Mouse (Mus musculus): ENCODE data around the gene Fam173b. TPM values are rescaled to one million over a fixed set of nuclear protein-coding genes. Genes with fewer than 3 reads are reported as not detected.

The Fam173b gene
- polyA plus RNA-seq, 1 experiment from 2014 or later, result 9.7 TPM

DNA sequence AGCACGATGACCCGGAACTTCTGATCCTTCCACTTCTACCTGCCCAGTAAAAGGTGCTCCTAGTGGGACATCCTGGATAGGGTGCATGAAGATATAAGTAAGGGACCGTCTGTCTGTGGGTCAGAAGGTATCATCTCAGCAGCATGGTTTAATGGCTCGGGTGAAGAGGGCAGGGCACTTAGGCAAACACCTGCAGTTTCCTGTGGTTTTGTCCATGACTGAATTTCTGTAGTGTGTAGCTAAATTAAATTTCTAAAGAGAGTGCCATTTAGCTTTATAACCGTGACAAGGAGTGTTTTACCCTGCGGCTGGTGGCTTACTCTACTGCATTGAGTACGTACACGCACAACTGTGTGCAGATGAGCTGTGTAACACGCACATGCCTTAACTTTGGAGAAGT is 15.6 kb downstream of the Fam173b start:
- ATAC-seq (ENCODE audit: low FRiP score, low read depth), result no peak
- H3K27ac ChIP-seq (replicated peaks), result no peak overlapping the region
- H3K4me1 ChIP-seq (replicated peaks), result no peaks in the 10 kb centered on the region
- H3K4me3 ChIP-seq, result no peak overlapping the region
- peaks cover 12% of the 10 kb centered on the region; the same call in 1 of the 2 replicates for H3K36me3 ChIP-seq
- H3K9me3 ChIP-seq, result no peaks in the 10 kb centered on the region
- no peaks in the 10 kb centered on the region for H3K27me3 ChIP-seq
- H3K9ac ChIP-seq, result no peak overlapping the region
- 90% methylated on average over 9 of the region's 9 CpGs for WGBS
- no peak overlapping the region for H3K4me2 ChIP-seq

DNA sequence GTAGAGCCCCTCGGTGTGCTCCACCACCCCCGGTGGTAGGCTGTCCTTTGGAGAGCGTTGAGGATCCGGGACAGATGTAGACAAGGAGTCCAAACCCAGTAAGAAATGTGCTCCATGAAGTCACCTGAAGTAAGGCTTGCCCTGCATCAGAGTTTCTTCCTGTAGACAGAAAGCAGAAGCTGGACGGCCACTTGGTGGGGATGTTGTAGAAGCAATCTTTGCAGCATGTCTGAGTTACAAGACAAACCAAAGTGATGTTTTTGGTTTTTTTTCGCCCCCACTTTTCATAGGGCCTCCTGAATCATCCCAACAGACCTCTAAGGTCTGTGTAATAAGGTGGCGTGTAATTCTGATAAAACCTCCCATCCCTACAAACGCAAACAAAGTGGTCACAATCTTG is 17.9 kb downstream of the Fam173b start:
- Histone ChIP-seq H3K9ac (no peak overlapping the region), H3K9me3 (no peaks in the 10 kb centered on the region), H3K27ac (replicated peaks) (no peak overlapping the region), H3K4me2 (no peak overlapping the region), H3K4me3 (no peak overlapping the region), H3K4me1 (replicated peaks) (no peaks in the 10 kb centered on the region), H3K36me3 (peaks cover 12% of the 10 kb centered on the region; the same call in 1 of the 2 replicates), H3K27me3 (no peaks in the 10 kb centered on the region)
- no peak for ATAC-seq (ENCODE audit: low FRiP score, low read depth)
- 94% methylated on average over 8 of the region's 8 CpGs for WGBS

DNA sequence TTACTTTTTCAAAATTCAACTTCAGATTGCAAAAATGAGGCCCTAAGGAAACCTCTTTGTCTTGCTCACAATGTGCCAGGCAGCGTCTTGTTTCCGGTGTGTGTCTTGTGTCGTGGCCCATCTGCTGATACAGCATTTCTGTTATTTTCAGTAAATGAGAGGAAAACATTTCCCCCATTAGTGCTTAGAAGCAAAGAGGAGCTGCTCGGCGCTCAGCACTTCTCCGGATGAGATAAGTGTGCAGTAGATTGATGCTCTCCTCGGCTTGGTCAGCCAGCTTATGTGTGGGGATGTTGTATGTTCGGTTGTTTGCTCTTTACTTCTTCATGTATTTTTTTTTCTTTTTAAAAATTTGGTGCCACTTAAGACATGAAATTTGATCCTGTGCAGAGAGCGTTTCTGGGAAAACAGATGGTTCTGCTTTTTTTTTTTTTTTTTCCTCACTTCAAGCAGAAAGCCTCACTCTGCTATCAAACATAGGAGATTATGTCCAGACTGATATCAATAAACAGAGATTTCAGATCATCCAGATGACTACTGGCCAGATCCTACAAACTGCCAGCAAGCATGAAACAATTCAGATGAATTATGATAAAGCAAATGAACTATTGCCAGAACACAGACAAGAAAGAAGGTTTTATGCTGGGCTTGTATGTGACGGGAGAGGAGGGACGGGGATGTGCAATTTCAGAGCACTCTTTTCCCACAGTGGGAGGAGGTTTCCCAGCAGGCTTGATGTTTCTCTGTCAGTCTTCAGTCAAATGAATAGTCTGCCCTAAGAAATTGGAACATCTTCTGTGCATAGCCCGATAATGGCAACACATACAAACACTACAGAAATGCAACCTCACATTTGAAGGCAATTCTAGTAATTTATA is 25.9 kb downstream of the Fam173b start:
- Histone ChIP-seq H3K9ac (no peak overlapping the region), H3K27ac (replicated peaks) (peak overlapping the region; percentile 40; the same call in 1 of the 2 replicates), H3K4me3 (no peak overlapping the region), H3K9me3 (no peaks in the 10 kb centered on the region), H3K27me3 (no peaks in the 10 kb centered on the region), H3K4me2 (0 out of 2 replicates have a peak overlapping the region, but pooled peaks have one; percentile 1), H3K36me3 (no peaks in the 10 kb centered on the region), H3K4me1 (replicated peaks) (peaks cover 14% of the 10 kb centered on the region; the same call in 1 of the 2 replicates)
- WGBS, result 37% methylated on average over 12 of the region's 12 CpGs
- ATAC-seq (ENCODE audit: low FRiP score, low read depth), result no peak

DNA sequence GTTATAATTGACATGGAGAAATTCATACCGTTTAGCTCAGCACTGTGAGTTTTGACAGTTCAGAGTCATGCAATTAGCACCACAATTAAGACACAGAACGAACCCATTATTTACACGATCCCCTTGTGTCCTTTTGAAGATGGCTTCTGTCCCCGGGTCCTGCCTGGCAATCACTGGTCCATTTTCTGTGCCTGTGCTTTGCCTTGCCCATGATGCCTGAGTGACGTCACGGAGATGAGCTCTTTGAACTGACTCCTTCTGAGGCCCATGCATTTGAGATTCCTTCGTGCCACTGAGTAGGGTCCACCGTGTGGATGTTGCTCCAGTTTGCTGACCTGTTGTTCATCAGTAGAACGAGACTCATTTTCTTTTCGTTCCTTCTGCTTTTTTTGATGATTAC is 26.5 kb downstream of the Fam173b start:
- WGBS, result 51% methylated on average over 10 of the region's 10 CpGs
- ATAC-seq (ENCODE audit: low FRiP score, low read depth), result no peak
- Histone ChIP-seq H3K4me1 (replicated peaks) (peaks cover 14% of the 10 kb centered on the region; the same call in 1 of the 2 replicates), H3K27me3 (no peaks in the 10 kb centered on the region), H3K9ac (no peak overlapping the region), H3K9me3 (no peaks in the 10 kb centered on the region), H3K4me3 (no peak overlapping the region), H3K36me3 (no peaks in the 10 kb centered on the region), H3K4me2 (no peak overlapping the region), H3K27ac (replicated peaks) (no peak overlapping the region)

DNA sequence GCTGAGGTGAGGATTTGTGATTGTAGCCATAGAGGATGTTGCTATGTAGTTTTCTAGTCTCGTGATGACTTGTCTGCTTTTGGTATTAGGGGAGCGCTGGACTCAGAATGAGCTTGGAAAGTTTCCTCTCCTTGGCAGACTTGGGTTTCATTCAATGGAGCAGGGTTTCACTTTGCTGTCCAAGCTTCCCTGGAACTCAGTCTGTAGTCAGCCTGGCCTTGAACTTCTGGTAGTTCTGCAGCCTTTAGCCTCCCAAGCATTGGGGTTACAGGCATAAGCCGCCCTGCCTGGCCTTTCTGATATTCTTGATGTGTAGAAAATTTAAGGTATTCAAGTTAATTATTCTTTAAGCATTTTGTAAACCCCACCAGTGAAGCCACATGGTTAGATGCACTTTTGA is 27.9 kb downstream of the Fam173b start:
- Histone ChIP-seq H3K9me3 (no peaks in the 10 kb centered on the region), H3K27me3 (no peaks in the 10 kb centered on the region), H3K9ac (no peak overlapping the region), H3K4me2 (no peak overlapping the region), H3K4me3 (no peak overlapping the region), H3K4me1 (replicated peaks) (peaks cover 14% of the 10 kb centered on the region; the same call in 1 of the 2 replicates), H3K36me3 (no peaks in the 10 kb centered on the region), H3K27ac (replicated peaks) (no peak overlapping the region)
- WGBS, result 94% methylated on average over 3 of the region's 3 CpGs
- no peak for ATAC-seq (ENCODE audit: low FRiP score, low read depth)

DNA sequence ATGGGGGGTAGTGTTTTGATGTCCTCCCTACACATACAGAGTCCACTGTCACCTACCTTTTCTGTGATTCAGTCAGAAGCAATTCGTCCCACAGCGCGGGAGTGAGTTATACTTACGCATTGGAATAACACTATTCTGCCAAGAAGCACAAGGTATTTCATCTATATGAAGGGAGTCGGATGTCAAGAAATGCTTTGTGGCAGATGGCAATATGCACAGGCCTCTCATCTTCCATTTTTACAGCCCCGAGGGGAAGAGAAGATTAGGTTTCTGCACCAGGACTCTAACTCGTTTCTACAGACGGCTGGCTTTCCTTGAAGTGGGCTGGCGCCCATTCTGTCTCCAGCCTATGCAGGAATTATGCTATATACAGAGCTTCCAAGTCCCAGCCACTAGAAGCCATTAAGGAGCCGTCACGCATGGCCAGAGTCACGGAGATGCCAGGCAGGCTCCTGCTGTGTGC is 29.8 kb downstream of the Fam173b start:
- no peak overlapping the region for H3K4me2 ChIP-seq
- H3K9me3 ChIP-seq, result no peaks in the 10 kb centered on the region
- no peaks in the 10 kb centered on the region for H3K36me3 ChIP-seq
- H3K9ac ChIP-seq, result no peak overlapping the region
- 62% methylated on average over 12 of the region's 12 CpGs for WGBS
- ATAC-seq (ENCODE audit: low FRiP score, low read depth), result no peak
- 0 out of 2 replicates have a peak overlapping the region, but pooled peaks have one; percentile 25 for H3K27ac ChIP-seq (replicated peaks)
- peaks cover 14% of the 10 kb centered on the region; the same call in 1 of the 2 replicates for H3K4me1 ChIP-seq (replicated peaks)
- H3K4me3 ChIP-seq, result no peak overlapping the region
- no peaks in the 10 kb centered on the region for H3K27me3 ChIP-seq

DNA sequence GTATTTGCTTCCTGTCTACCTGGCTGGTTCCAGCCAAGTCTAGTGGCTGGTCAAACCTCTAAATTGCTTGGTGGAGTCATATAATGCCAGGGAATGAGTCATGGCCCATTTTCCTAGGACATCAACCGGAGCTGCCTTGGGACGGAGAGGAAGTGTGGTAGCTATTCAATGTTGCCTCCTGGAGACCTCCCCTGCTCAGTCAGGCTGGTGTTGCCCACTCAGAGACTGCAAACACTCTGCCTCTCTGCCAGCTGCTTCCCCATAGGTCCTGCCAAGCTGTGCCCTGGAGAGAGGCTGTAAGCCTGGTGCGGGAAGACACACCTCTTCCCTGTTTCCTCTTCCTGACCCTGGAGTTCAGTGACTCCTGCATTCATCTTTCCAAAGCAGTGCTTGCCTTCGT is 30.8 kb downstream of the Fam173b start:
- no peaks in the 10 kb centered on the region for H3K9me3 ChIP-seq
- H3K36me3 ChIP-seq, result no peaks in the 10 kb centered on the region
- no peak overlapping the region for H3K4me3 ChIP-seq
- no peak overlapping the region for H3K4me2 ChIP-seq
- WGBS, result 84% methylated on average over 4 of the region's 4 CpGs
- ATAC-seq (ENCODE audit: low FRiP score, low read depth), result no peak
- H3K27me3 ChIP-seq, result no peaks in the 10 kb centered on the region
- no peak overlapping the region for H3K9ac ChIP-seq
- H3K27ac ChIP-seq (replicated peaks), result no peak overlapping the region
- H3K4me1 ChIP-seq (replicated peaks), result peaks cover 10% of the 10 kb centered on the region; the same call in 1 of the 2 replicates

DNA sequence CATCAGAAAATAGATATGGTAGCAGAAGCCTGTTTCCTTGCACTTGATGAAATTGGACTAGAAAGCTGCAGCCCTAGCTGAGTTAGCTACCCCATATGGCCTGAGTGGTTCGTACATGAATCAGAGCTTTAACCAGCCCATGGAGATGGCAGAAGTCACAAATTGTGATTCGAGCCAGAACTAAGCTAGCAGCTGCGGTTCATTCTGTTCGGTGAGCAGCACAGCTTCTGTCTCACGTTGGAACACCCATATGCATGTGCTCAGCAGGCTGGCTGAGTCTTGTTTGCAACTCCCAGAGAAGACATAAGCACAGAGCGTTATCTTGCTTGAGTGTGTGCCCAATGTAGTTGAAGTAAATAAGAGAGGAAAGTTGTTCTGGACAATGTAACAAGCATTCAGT is 32.9 kb downstream of the Fam173b start:
- no peaks in the 10 kb centered on the region for H3K36me3 ChIP-seq
- no peak overlapping the region for H3K4me3 ChIP-seq
- ATAC-seq (ENCODE audit: low FRiP score, low read depth), result no peak
- no peak overlapping the region for H3K4me2 ChIP-seq
- H3K9me3 ChIP-seq, result no peaks in the 10 kb centered on the region
- 79% methylated on average over 6 of the region's 6 CpGs for WGBS
- H3K4me1 ChIP-seq (replicated peaks), result no peaks in the 10 kb centered on the region
- no peak overlapping the region for H3K9ac ChIP-seq
- no peak overlapping the region for H3K27ac ChIP-seq (replicated peaks)
- no peaks in the 10 kb centered on the region for H3K27me3 ChIP-seq

DNA sequence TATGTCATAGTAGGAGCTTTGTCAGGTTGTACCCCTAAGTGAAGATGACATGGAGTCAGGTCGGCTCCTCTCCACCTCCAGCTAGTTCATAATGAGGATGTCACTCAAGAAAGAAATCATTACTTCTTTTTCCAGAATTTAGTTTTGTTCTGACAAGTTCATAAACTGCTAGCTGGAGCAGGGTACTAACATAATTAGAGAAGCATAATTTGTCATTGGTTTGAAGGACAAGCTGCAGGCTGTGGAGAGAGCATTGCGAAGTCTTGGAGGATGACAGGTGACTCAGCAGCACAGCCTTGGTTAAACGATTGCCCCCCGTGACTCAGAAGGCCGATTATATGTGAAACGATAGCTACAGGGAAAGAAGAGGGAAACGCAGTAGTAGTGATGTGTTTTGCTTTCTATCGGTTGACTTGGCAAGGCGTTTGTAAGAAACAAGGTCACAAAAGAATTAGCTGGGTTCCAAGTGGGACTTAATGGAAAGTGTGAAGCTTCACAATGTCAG is 34.5 kb downstream of the Fam173b start:
- no peak overlapping the region for H3K9ac ChIP-seq
- H3K27me3 ChIP-seq, result no peaks in the 10 kb centered on the region
- no peak overlapping the region for H3K4me3 ChIP-seq
- 85% methylated on average over 9 of the region's 9 CpGs for WGBS
- no peaks in the 10 kb centered on the region for H3K36me3 ChIP-seq
- no peak overlapping the region for H3K27ac ChIP-seq (replicated peaks)
- no peaks in the 10 kb centered on the region for H3K4me1 ChIP-seq (replicated peaks)
- no peaks in the 10 kb centered on the region for H3K9me3 ChIP-seq
- H3K4me2 ChIP-seq, result no peak overlapping the region
- ATAC-seq (ENCODE audit: low FRiP score, low read depth), result no peak

DNA sequence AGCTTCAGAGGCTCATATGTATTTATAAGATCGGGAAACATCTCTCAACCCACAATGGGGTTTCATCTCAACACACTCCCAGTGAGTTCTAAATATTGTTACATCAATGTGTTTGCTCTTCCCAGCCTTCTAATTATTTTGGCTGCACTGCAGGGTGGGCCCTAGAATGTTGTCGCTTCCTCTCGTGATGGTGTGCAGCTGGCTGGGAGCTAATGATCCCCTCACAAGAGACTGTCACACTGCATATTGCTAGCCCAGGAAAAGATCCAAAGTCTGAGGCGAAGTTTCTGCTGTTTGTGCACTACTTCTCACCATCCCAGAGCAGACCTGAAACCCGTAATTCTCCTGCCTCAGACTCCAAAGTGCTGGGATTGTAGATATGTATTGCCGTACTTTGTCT is 45.6 kb downstream of the Fam173b start:
- 85% methylated on average over 6 of the region's 6 CpGs for WGBS
- H3K9me3 ChIP-seq, result no peaks in the 10 kb centered on the region
- no peak for ATAC-seq (ENCODE audit: low FRiP score, low read depth)

DNA sequence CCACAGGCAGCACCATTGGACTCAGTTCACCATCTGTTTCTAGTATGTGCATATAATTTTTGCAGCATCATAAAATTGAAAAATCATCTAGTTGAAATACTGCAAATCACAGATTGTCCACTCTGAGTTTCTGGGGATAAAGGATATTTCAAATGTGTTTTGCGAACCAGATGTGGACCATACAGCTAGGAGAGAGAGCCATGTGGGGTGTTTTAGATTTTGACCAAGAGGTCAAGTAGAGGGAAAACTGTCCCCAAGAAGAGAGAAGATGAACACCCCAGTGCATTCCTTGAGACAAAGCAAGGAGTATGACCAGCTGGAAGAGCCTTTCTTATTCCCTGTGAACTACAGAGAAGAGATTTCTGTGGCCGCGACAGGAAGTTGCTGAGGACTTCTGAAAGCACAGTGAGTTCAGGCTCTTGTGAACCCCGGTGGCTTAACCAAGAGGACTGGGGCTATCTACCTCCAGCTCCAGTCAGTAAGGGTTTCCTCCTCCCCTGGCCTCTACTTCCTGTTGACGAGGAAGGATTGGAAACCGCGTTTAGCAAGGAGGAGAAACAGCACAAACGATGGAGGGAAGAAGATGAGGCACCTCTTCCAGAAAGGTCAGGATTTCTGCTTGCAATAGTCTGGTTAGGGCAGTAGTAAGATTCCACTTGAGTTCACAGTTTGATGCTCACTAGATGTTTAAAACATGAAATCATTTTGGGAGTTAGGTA is 46.4 kb downstream of the Fam173b start:
- Histone ChIP-seq H3K36me3 (no peaks in the 10 kb centered on the region), H3K4me3 (no peak overlapping the region)

More for the DNA sequence above, 45.6 kb downstream of the Fam173b start:
- H3K4me2 ChIP-seq, result no peak overlapping the region
- no peaks in the 10 kb centered on the region for H3K27me3 ChIP-seq
- no peak overlapping the region for H3K9ac ChIP-seq
- no peak overlapping the region for H3K27ac ChIP-seq (replicated peaks)
- H3K36me3 ChIP-seq, result no peaks in the 10 kb centered on the region
- H3K4me1 ChIP-seq (replicated peaks), result no peaks in the 10 kb centered on the region
- H3K4me3 ChIP-seq, result no peak overlapping the region

DNA sequence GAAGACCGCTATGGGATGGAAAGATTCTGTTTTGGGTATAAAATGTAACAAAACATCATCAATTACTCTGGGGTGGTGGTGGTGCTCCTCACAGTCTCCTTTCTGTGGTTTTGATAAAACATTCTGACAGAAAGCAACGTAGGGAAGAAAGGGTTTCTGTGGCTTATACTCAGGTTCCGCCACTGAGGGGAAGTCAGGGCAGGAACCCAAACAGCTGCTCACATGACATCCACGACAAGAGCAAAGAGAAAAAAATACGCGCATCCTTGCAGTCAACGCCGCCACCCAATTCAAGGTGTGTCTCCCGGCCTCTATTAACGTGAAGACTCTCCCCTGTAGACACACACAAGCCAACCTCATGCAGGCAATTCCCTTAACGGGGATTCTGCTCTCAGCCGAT is 48.0 kb downstream of the Fam173b start:
- no peak overlapping the region for H3K4me2 ChIP-seq
- WGBS, result 96% methylated on average over 12 of the region's 12 CpGs
- H3K36me3 ChIP-seq, result no peaks in the 10 kb centered on the region
- no peaks in the 10 kb centered on the region for H3K9me3 ChIP-seq
- ATAC-seq (ENCODE audit: low FRiP score, low read depth), result no peak
- no peak overlapping the region for H3K4me3 ChIP-seq
- no peaks in the 10 kb centered on the region for H3K4me1 ChIP-seq (replicated peaks)
- H3K27ac ChIP-seq (replicated peaks), result no peak overlapping the region
- H3K27me3 ChIP-seq, result no peaks in the 10 kb centered on the region
- H3K9ac ChIP-seq, result no peak overlapping the region

More for the DNA sequence above, 46.4 kb downstream of the Fam173b start:
- H3K27me3 ChIP-seq, result no peaks in the 10 kb centered on the region
- no peak overlapping the region for H3K9ac ChIP-seq
- no peaks in the 10 kb centered on the region for H3K4me1 ChIP-seq (replicated peaks)
- no peaks in the 10 kb centered on the region for H3K9me3 ChIP-seq
- 83% methylated on average over 8 of the region's 8 CpGs for WGBS
- no peak for ATAC-seq (ENCODE audit: low FRiP score, low read depth)
- H3K4me2 ChIP-seq, result no peak overlapping the region
- H3K27ac ChIP-seq (replicated peaks), result no peak overlapping the region

Measured in hindbrain, embryonic 15.5 days (tissue).